Mouse (Mus musculus) midbrain, embryonic 10.5 days (tissue): ENCODE measurements around the gene Ckmt1. TPM values are rescaled to one million over a fixed set of nuclear protein-coding genes. Genes with fewer than 3 reads are reported as not detected.

Source experiments
- polyA plus RNA-seq: library from polyadenylated mRNA; unstranded; fragments of >200 nt; fragmentation: Nextera tagmentation; extraction: Ambion mirVana; gene quantifications from 2 replicates; pipeline ENCODE4 v1.2.1, GENCODE M21; 2016

The Ckmt1 gene
- polyA plus RNA-seq, 1 experiment from 2014 or later, result 1.5 TPM

Other genes with a start within 250 kb of the Ckmt1 start
- gene Tgm7, start 247.9 kb upstream of the Ckmt1 start, polyA plus RNA-seq, result not detected in 2 replicates
- 29.6 and 34.0 TPM in 2 replicates for gene Adal, start 217.3 kb upstream of the Ckmt1 start, polyA plus RNA-seq
- gene Lcmt2, start 217.1 kb upstream of the Ckmt1 start, polyA plus RNA-seq, result 21.9 and 22.8 TPM in 2 replicates
- 81.2 and 84.2 TPM in 2 replicates for gene Tubgcp4, start 187.1 kb upstream of the Ckmt1 start, polyA plus RNA-seq
- gene Zscan29, start 186.6 kb upstream of the Ckmt1 start, polyA plus RNA-seq, result 13.2 and 13.8 TPM in 2 replicates
- gene Trp53bp1, start 86.3 kb upstream of the Ckmt1 start, polyA plus RNA-seq, result 115 and 146 TPM in 2 replicates
- 7.8 and 11.4 TPM in 2 replicates for gene Map1a, start 68.1 kb upstream of the Ckmt1 start, polyA plus RNA-seq
- 11.2 and 11.4 TPM in 2 replicates for gene Ppip5k1, start 2.3 kb upstream of the Ckmt1 start, polyA plus RNA-seq
- not detected in 2 replicates for gene Strc, start 29.5 kb downstream of the Ckmt1 start, polyA plus RNA-seq
- gene Pdia3, start 56.1 kb downstream of the Ckmt1 start, polyA plus RNA-seq, result 549 and 624 TPM in 2 replicates
- gene Catsper2, start 56.1 kb downstream of the Ckmt1 start, polyA plus RNA-seq, result 2.7 and 4.1 TPM in 2 replicates
- 2.2 and 2.5 TPM in 2 replicates for gene Ell3, start 86.6 kb downstream of the Ckmt1 start, polyA plus RNA-seq
- 488 and 493 TPM in 2 replicates for gene Serf2, start 91.5 kb downstream of the Ckmt1 start, polyA plus RNA-seq
- gene Hypk, start 95.6 kb downstream of the Ckmt1 start, polyA plus RNA-seq, result 125 and 129 TPM in 2 replicates
- 0.28 and 0.88 TPM in 2 replicates for gene Serinc4, start 99.1 kb downstream of the Ckmt1 start, polyA plus RNA-seq
- gene Mfap1b, start 116.4 kb downstream of the Ckmt1 start, polyA plus RNA-seq, result 53.2 and 57.2 TPM in 2 replicates
- 26.4 and 29.0 TPM in 2 replicates for gene Mfap1a, start 149.0 kb downstream of the Ckmt1 start, polyA plus RNA-seq
- 13.0 and 14.0 TPM in 2 replicates for gene Wdr76, start 149.0 kb downstream of the Ckmt1 start, polyA plus RNA-seq